In the genomic region with DNA sequence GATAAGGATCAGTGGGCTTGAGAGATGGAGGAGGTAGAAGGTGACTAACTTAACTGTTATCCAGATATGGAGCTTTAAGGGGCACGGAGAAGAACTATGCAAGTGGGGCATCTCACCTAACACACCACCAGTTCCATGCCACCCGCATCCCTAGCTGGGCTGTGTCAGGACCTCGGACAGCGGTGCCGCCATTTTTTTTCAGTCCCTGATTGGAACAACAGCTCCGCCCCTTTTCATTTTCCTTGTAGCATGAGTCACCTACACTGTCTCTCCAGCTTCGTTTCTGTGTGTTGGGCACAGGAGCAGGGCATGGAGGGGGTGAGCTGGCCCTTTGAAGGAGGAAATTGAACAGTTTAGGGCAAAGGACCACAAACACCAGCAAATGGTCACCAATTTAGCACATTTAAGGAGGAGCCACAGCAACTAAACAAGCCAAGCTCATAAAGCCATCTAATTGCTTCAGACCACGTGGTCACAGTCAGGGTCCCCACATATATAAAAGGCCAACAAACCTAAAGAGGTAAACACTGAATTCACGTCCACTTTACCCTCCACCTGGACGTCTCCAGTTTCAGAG, we compare ENCODE assay signal across 9 mouse cellular contexts. TPM values are rescaled to one million over a fixed set of nuclear protein-coding genes. Genes with fewer than 3 reads are reported as not detected.
DNase-seq lines count a peak whose midpoint lies in the region; ATAC-seq and TF ChIP-seq lines count a peak whose summit lies in the region.
"Had no signal": no experiment of that assay in that cellular context is flagged by ENCODE, and none has a peak within 500 bp of the region (broad histone marks: within the 10 kb centered on the region; RNA-seq: fewer than 3 reads in every experiment).

Gene Krt86 (plus strand): TSS at position 527 of the 577 bp plus-strand sequence.

- no peak within 1 kb of the TSS for H3K4me3 ChIP-seq in kidney, embryonic 15.5 days (replicated peaks)
- H3K4me3 ChIP-seq in C2C12 (ENCODE audit: insufficient read depth, poor library complexity, severe bottlenecking) = no peak within 1 kb of the TSS
- H3K4me3 ChIP-seq in intestine, embryonic 15.5 days (replicated peaks) = no peak within 1 kb of the TSS
- no peak within 1 kb of the TSS for H3K4me3 ChIP-seq in forebrain, embryonic 14.5 days (ENCODE audit: low read depth, low read length)
- H3K4me3 ChIP-seq: embryonic facial prominence, embryonic 15.5 days had no signal

- H3K9me3 ChIP-seq in kidney, embryonic 15.5 days (replicated peaks) = no peaks in the 10 kb centered on the region
- H3K9me3 ChIP-seq in intestine, embryonic 15.5 days = no peaks in the 10 kb centered on the region
- H3K9me3 ChIP-seq in forebrain, embryonic 14.5 days (replicated peaks; ENCODE audit: control insufficient read depth, low read length) = no peaks in the 10 kb centered on the region
- H3K9me3 ChIP-seq: embryonic facial prominence, embryonic 15.5 days had no signal

- H3K27ac ChIP-seq in kidney, embryonic 15.5 days = no peak within 1 kb of the TSS
- no peak within 1 kb of the TSS for H3K27ac ChIP-seq in intestine, embryonic 15.5 days
- H3K27ac ChIP-seq in forebrain, embryonic 14.5 days (ENCODE audit: low read depth, low read length) = no peak within 1 kb of the TSS
- H3K27ac ChIP-seq: embryonic facial prominence, embryonic 15.5 days had no signal

- H3ac ChIP-seq in C2C12 (ENCODE audit: control insufficient read depth, insufficient read length, low read depth) = no peak within 1 kb of the TSS

- H3K79me2 ChIP-seq in C2C12 (ENCODE audit: control insufficient read depth, insufficient read depth) = no peaks in the 10 kb centered on the region

- H3K36me3 ChIP-seq in kidney, embryonic 15.5 days = no peaks in the 10 kb centered on the region
- H3K36me3 ChIP-seq in C2C12 (ENCODE audit: control insufficient read depth, insufficient read depth) = no peaks in the 10 kb centered on the region
- no peaks in the 10 kb centered on the region for H3K36me3 ChIP-seq in intestine, embryonic 15.5 days
- H3K36me3 ChIP-seq in forebrain, embryonic 14.5 days (ENCODE audit: control insufficient read depth, insufficient read depth, low read length) = no peaks in the 10 kb centered on the region
- H3K36me3 ChIP-seq: embryonic facial prominence, embryonic 15.5 days had no signal

- peaks cover 8% of the 10 kb centered on the region; the same call in 1 of the 2 replicates for H3K27me3 ChIP-seq in kidney, embryonic 15.5 days
- H3K27me3 ChIP-seq in C2C12 (ENCODE audit: control insufficient read depth, insufficient read depth, insufficient read length) = peaks cover 27% of the 10 kb centered on the region
- no peaks in the 10 kb centered on the region; the same call in 1 of the 2 replicates for H3K27me3 ChIP-seq in intestine, embryonic 15.5 days (replicated peaks)
- no peaks in the 10 kb centered on the region for H3K27me3 ChIP-seq in forebrain, embryonic 14.5 days (replicated peaks; ENCODE audit: control insufficient read depth, insufficient read depth, low read length)

- H3K4me2 ChIP-seq in kidney, embryonic 15.5 days = no peak within 1 kb of the TSS
- no peak within 1 kb of the TSS for H3K4me2 ChIP-seq in intestine, embryonic 15.5 days (replicated peaks)
- H3K4me2 ChIP-seq in forebrain, embryonic 14.5 days (ENCODE audit: low read length) = no peak within 1 kb of the TSS
- H3K4me2 ChIP-seq: embryonic facial prominence, embryonic 15.5 days had no signal

- DNase-seq in kidney, adult 9 months = no peak
- peak; percentile 33 for DNase-seq in adrenal gland, adult 8-10 months
- no peak for DNase-seq in right cerebral cortex, adult 18-20 months
- no peak for DNase-seq in layer of hippocampus, adult 9-10 months (ENCODE audit: low spot score)
- no peak for DNase-seq in forebrain, embryonic 14.5 days (ENCODE audit: low spot score)

- H3K79me3 ChIP-seq in C2C12 (ENCODE audit: low read depth) = no peaks in the 10 kb centered on the region

- no peak for TF ChIP-seq CTCF in C2C12 (IDR thresholded peaks at IDR 0.05; ENCODE audit: control insufficient read depth, insufficient read depth, insufficient read length)

- no peak within 1 kb of the TSS for H3K9ac ChIP-seq in kidney, embryonic 15.5 days
- H3K9ac ChIP-seq in intestine, embryonic 15.5 days = no peak within 1 kb of the TSS
- no peak within 1 kb of the TSS for H3K9ac ChIP-seq in forebrain, embryonic 14.5 days (ENCODE audit: low read length)
- H3K9ac ChIP-seq: embryonic facial prominence, embryonic 15.5 days had no signal

- 17% methylated on average over 10 of the region's 10 CpGs for WGBS in kidney, embryonic 15.5 days
- 27% methylated on average over 10 of the region's 10 CpGs for WGBS in intestine, embryonic 15.5 days
- 36% methylated on average over 10 of the region's 10 CpGs for WGBS in forebrain, embryonic 14.5 days

- no peaks in the 10 kb centered on the region for H3K4me1 ChIP-seq in kidney, embryonic 15.5 days
- no peaks in the 10 kb centered on the region for H3K4me1 ChIP-seq in intestine, embryonic 15.5 days (replicated peaks)
- H3K4me1 ChIP-seq in forebrain, embryonic 14.5 days (ENCODE audit: control insufficient read depth, insufficient read depth, low read length) = no peaks in the 10 kb centered on the region
- H3K4me1 ChIP-seq: embryonic facial prominence, embryonic 15.5 days had no signal

- 0 out of 2 replicates have a peak, but pooled peaks have one; percentile 40 for ATAC-seq in kidney, embryonic 15.5 days (replicated peaks; ENCODE audit: low FRiP score)
- peak; percentile 41; the same call in 1 of the 2 replicates for ATAC-seq in intestine, embryonic 15.5 days
- no peak for ATAC-seq in forebrain, embryonic 14.5 days

TF ChIP-seq in C2C12, 6 proteins besides CTCF, POLR2A, EP300 and RAD21:
- TF ChIP-seq CEBPB (IDR thresholded peaks at IDR 0.05; ENCODE audit: low read depth) (no peak), MYOG (IDR thresholded peaks at IDR 0.05; ENCODE audit: control insufficient read depth, extremely low read depth, insufficient read length) (no peak), MYOD1 (IDR thresholded peaks at IDR 0.05; ENCODE audit: control insufficient read depth, insufficient read length, low read depth) (no peak), MAX (IDR thresholded peaks at IDR 0.05) (peak; percentile 47), USF1 (IDR thresholded peaks at IDR 0.05; ENCODE audit: low read depth) (no peak), FOSL1 (IDR thresholded peaks at IDR 0.05; ENCODE audit: insufficient read depth, low read length, poor library complexity, severe bottlenecking) (peak; percentile 54)

RNA-seq across cellular contexts. Expression of gene Krt86, which starts in this region (rescaled TPM):
- polyA plus RNA-seq in kidney, embryonic 15.5 days (2015; fragmentation: Nextera tagmentation; extraction: Ambion mirVana) = not detected in 2 replicates
- not detected for polyA plus RNA-seq in C2C12 (2012; fragmentation: generic; extraction: Trizol)
- not detected for total RNA-seq in adrenal gland, adult 8-10 months (2022)
- 0.14 TPM in 1 of 2 replicates, not detected in the other for polyA plus RNA-seq in intestine, embryonic 15.5 days (2015; fragmentation: Nextera tagmentation; extraction: Ambion mirVana)
- not detected in 2 replicates for polyA plus RNA-seq in forebrain, embryonic 14.5 days (2014; fragmentation: Nextera tagmentation; extraction: Ambion mirVana)

Comparison
In these comparisons a context has a peak if more than half of its experiments do, and no peak if none do; other contexts are left out.
1. Peak in ATAC-seq in kidney, embryonic 15.5 days; RNA of the gene not detected or under 1 TPM.
2. Peak in DNase-seq in adrenal gland, adult 8-10 months; RNA of the gene not detected or under 1 TPM.
3. Peak in ATAC-seq in intestine, embryonic 15.5 days; RNA of the gene not detected or under 1 TPM.